Mouse (Mus musculus) adrenal gland, postnatal 14 days (tissue): ENCODE data around the gene Cacna2d4. TPM values are rescaled to one million over a fixed set of nuclear protein-coding genes. Genes with fewer than 3 reads are reported as not detected.
A peak's percentile ranks its signal among the peaks of the same experiment; 100 is the strongest.
"Not testable (repeated sequence)": the region's sequence is repeated elsewhere in the genome, so short reads cannot be mapped to it uniquely, and the experiment has no call there.

Experiments
- DNase-seq: peaks from one replicate; pipeline ENCODE4 v3.0.0; 2021; ENCODE audit warnings: mixed read lengths
- total RNA-seq: library from RNA; stranded (reverse); gene quantifications from 2 replicates; pipeline ENCODE4 v1.2.3, GENCODE M21; 2021

The Cacna2d4 gene
- total RNA-seq, 1 experiment from 2014 or later, result not detected

DNA sequence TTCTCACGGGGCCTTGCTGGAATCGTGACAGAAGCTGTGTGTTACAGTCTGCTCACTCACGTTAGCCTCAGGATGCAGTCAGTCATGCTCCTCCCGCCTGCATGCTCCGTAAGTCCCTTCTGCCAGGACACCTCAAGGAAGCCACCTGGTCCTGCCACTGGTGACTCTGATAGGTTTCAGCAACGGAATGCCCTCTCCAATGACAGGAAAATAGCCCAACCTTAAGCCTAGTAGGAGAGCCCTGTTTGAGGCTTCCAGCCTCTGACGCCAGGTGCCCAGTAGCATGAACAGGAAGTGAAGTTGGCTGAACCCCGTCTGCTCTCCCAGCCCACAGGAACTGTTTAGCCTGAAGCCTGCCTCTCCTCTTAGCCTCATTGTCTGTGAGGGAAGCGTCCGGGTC, 109.9 kb downstream of the Cacna2d4 start:
- no peak for DNase-seq

- DNase-seq, result peak; percentile 33
Observed at GRCm38 (mm10) chr6:119347813-119348212, 111.5 kb downstream of the Cacna2d4 start.

DNA sequence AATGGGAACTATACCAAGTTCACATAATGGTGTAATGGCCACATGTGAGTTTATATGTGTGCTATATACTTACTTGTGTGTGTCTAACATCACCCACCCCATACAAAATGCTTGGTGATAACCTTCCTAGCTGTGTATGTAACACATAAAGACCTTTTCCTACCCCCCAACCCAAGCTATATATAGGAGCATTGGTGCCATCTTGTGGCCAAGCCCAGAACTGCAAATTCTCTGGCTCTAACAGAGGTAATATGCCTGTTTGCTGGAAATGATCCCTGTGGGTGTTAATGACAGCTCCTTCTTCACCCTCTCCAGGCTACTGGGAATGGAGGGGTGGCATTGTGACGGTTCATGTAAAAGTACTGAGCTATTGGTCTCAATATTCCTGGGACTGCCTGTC, 111.9 kb downstream of the Cacna2d4 start:
- DNase-seq, result peak; percentile 83

- DNase-seq, result no peak
Observed at GRCm38 (mm10) chr6:119350703-119351198, 114.4 kb downstream of the Cacna2d4 start.

GRCm38 (mm10) chr6:119351656-119352055, 115.3 kb downstream of the Cacna2d4 start:
- no peak for DNase-seq

DNA sequence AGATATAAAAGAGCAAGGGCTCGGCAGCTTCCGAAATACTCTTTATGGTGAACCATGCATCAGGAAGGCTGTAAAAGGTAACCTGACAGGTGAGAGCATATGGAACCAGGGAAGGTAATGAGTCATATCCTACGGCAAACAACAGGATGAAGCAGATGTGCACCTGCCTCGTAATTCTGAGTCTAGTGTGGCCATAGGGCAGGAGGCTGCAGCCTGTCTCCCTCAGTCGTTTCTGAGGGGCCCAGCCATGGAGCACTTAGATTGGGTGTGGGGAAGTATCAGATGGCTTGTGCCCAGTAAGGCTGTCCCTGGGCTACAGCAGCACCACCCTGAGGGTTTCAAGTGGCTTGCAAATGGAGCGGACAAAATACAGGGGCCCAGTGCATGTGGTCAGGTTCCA, 116.2 kb downstream of the Cacna2d4 start:
- no peak for DNase-seq

GRCm38 (mm10) chr6:119358020-119358571, 121.8 kb downstream of the Cacna2d4 start:
- no peak for DNase-seq

DNA sequence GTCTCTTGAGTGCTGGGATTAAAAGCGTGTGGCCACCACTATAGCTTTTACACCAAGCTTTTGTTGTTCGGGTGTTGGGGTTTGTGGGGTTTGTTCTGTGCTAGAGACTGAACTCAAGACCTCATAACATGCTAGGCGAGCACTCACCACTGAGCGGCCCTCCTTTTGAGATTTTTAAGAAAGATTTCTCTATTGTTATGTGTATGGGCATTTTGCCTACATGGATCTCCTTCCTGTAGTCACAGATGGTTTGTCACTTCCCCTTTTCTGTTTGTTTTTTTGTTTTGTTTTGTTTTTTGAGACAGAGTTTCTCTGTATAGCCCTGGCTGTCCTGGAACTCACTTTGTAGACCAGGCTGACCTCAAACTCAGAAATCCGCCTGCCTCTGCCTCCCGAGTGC, 123.9 kb downstream of the Cacna2d4 start:
- not testable (repeated sequence) for DNase-seq

- DNase-seq, result no peak
Observed at GRCm38 (mm10) chr6:119360925-119361702, 124.8 kb downstream of the Cacna2d4 start.

DNA sequence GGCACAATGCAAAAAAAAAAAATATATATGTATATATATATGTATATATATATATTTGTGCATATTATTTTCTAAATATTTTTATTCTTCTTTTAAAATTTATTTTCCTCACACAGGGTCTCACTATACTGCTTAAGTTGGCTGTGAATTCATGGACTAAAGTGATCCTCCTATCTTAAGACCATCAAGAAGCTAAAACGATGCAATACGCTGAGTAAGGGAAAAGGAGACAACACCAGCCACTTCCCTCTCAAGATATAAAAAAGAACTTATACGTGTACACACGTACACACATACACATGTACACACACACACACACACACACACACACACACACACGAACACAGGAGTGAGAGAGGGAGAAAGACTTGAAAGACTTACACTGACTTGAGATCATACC, 127.3 kb downstream of the Cacna2d4 start:
- DNase-seq, result no peak

- not testable (repeated sequence) for DNase-seq
Observed at GRCm38 (mm10) chr6:119366800-119367199, 130.5 kb downstream of the Cacna2d4 start.

DNA sequence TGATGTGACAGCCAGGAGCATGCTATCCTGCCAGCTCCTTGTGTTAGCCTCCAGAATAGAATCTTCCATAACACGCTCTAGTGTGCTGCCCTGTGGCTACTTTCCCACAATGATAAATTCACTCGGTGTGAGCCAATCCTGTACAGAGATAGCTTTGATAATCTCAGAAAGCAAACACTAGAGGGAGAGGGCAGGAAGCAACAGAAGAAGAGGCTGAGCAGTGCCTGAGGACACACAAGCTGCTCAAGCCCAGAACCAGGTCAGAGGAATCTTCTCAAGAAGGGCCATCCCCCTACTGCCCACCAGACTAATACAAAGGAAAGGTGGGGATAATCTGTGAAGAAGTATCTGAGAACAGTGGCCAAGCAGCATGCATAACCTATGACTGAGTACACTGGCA, 131.1 kb downstream of the Cacna2d4 start:
- DNase-seq, result no peak

- DNase-seq, result no peak
Observed at GRCm38 (mm10) chr6:119371624-119372023, 135.3 kb downstream of the Cacna2d4 start.

- DNase-seq, result no peak
Observed at GRCm38 (mm10) chr6:119372237-119372636, 135.9 kb downstream of the Cacna2d4 start.

GRCm38 (mm10) chr6:119373000-119373705, 136.8 kb downstream of the Cacna2d4 start:
- DNase-seq, result no peak

GRCm38 (mm10) chr6:119375035-119375434, 138.7 kb downstream of the Cacna2d4 start:
- no peak for DNase-seq

- no peak for DNase-seq
Observed at GRCm38 (mm10) chr6:119377613-119378012, 141.3 kb downstream of the Cacna2d4 start.

DNA sequence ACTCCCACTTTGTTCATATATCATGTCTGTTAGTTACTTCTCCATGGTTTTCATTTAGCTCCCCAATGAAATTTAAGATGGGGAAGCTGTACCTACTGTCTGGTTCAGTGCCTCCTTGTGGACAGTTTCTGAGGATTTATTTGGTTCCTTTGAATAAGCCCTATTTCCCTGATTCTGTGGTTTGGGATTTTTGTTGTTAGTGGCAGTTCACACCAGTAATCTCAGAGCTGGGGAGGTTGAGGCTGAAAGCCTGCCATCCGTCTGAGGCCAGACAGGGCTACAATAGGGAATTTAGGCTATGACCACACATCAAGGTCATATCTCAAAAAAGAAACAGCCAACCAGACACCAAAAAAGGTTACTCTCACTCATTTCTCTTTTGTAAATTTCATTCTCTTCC, 142.3 kb downstream of the Cacna2d4 start:
- DNase-seq, result no peak

- DNase-seq, result no peak
Observed at GRCm38 (mm10) chr6:119385668-119386067, 149.3 kb downstream of the Cacna2d4 start.

DNA sequence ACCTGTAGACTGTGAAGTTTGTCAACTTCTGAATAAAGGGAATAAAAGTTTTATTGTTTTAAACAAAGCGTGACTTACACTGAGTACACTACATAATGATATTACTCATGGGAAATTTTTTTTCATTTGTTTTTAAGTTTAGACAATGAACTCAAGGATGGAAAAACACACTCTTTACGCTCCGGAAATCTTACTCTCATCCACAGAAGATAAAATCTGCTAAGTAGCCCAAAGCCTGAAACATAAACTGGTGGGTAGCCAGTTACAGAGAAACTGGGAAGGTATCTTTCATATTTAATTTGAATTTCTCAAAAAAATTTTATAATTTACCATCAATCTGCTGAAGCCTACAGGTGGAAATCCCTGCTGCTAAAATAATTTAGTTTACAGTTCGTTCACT, 150.1 kb downstream of the Cacna2d4 start:
- DNase-seq, result no peak

DNA sequence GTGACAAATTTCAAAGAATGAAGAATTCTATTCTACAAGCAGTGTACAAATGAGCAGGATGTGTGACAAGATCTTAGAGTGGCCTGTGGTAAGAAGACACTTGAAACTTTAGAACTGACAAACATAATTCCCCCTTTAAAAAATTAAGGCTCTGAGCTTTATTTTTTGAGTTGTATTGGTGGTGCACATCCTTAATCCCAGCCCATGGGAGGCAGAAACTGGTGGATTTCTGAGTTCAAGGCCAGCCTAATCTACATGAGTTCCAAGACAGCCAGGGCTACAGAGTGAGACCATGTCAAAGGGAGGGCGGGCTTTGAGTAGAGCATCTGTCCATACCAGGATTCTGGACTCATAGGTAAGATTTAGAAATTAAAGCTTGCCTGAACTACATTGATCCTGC, 150.5 kb downstream of the Cacna2d4 start:
- no peak for DNase-seq

DNA sequence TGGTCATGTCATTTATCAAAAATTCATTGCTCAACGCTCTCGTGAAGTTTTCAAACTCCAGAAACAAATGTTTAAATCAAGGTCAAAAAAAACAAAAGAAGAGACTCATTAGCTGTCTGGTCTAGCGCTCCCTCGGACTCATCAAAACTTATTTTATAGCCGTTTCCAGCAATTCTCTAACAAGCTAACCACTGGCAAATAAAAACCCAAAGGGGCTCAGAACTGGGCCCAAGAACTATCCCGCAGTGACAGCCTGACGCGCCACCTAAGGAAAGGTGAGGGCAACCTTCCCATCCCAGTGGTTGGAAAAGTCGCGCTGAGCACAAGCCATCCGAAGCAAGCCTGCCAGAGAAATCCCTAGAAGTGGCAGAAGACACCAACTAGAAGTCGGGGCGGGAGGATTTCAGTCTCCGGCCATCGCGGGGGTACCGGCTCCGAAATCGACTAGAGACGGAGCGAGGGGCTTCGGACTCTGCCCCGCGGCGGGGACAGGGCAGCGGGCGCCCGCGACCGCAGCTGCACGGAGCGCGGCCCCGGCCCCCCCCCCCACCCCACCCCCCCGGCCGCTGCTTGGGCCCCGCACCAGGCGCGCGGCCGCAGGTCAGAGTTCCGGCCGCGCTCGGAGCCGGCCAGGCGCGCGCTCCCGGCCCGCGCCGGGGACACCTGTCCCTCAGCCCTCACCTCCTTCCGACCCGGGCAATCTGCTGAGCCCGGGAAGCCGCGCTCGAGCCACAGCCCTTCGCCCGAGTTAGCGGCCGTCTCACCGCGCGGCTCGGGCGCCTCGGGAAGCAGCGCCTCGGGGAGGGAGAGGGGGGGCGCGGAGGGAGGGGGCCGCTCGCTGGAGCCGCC, 151.7 kb downstream of the Cacna2d4 start:
- peak; percentile 47 for DNase-seq
